Mouse (Mus musculus) C2C12 (cell line): ENCODE measurements at regions not wholly inside any gene's neighbourhood (a gene's known extent, or its start where the extent isn't known, plus 50 kb on each side); places are given as distances from the start of the nearest gene placed in this dataset.

Experiments
- H3K27me3 ChIP-seq: one replicate; pipeline ENCODE4 v1.6.1; 2011; ENCODE audit not compliant: control insufficient read depth, insufficient read depth, insufficient read length
- H3K36me3 ChIP-seq: one replicate; pipeline ENCODE4 v1.6.1; 2011; ENCODE audit not compliant: control insufficient read depth, insufficient read depth
- H3K4me3 ChIP-seq: one replicate; pipeline ENCODE4 v1.5.1; 2011; ENCODE audit warnings: mild to moderate bottlenecking, control low read depth; ENCODE audit not compliant: poor library complexity, insufficient read depth, severe bottlenecking
- H3K79me2 ChIP-seq: one replicate; pipeline ENCODE4 v1.6.1; 2011; ENCODE audit not compliant: control insufficient read depth, insufficient read depth
- H3K79me3 ChIP-seq: one replicate; pipeline ENCODE4 v1.6.1; 2011; ENCODE audit warnings: low read depth, control low read depth
- H3ac ChIP-seq: one replicate; pipeline ENCODE3; 2011; ENCODE audit warnings: low read depth; ENCODE audit not compliant: control insufficient read depth, insufficient read length
- CEBPB ChIP-seq: IDR thresholded peaks from one replicate; pipeline ENCODE4 v1.6.1; 2011; ENCODE audit warnings: low read depth, mild to moderate bottlenecking, control low read depth, moderate library complexity
- CTCF ChIP-seq: IDR thresholded peaks from one replicate; pipeline ENCODE4 v1.5.1; 2011; ENCODE audit not compliant: control insufficient read depth, insufficient read depth, insufficient read length
- FOSL1 ChIP-seq: IDR thresholded peaks from one replicate; pipeline ENCODE4 v1.8.0; 2011; ENCODE audit warnings: mild to moderate bottlenecking, low read length; ENCODE audit not compliant: poor library complexity, insufficient read depth, severe bottlenecking
- MAX ChIP-seq: IDR thresholded peaks from one replicate; pipeline ENCODE4 v1.6.1; 2011; ENCODE audit warnings: mild to moderate bottlenecking, control low read depth
- MYOD1 ChIP-seq: IDR thresholded peaks from one replicate; pipeline ENCODE4 v1.6.1; 2011; ENCODE audit warnings: low read depth; ENCODE audit not compliant: control insufficient read depth, insufficient read length
- MYOG ChIP-seq: IDR thresholded peaks from one replicate; pipeline ENCODE4 v1.6.1; 2011; ENCODE audit not compliant: control insufficient read depth, insufficient read length; ENCODE audit errors: extremely low read depth
- USF1 ChIP-seq: IDR thresholded peaks from one replicate; pipeline ENCODE4 v1.6.1; 2011; ENCODE audit warnings: low read depth, mild to moderate bottlenecking, control low read depth, moderate library complexity

GRCm38 (mm10) chr3:144319468-144320205, 114.6 kb upstream of the Lmo4 start:
- no peak overlapping the region for H3K4me3 ChIP-seq
- H3K79me3 ChIP-seq, result no peaks in the 10 kb centered on the region
- H3ac ChIP-seq, result no peak overlapping the region
- no peaks in the 10 kb centered on the region for H3K79me2 ChIP-seq
- no peaks in the 10 kb centered on the region for H3K36me3 ChIP-seq
- TF ChIP-seq FOSL1 (no peak), MYOG (no peak), CEBPB (no peak), MYOD1 (no peak), MAX (no peak), USF1 (no peak), CTCF (no peak)
- H3K27me3 ChIP-seq, result no peaks in the 10 kb centered on the region

- H3K79me3 ChIP-seq, result no peaks in the 10 kb centered on the region
- H3K27me3 ChIP-seq, result no peaks in the 10 kb centered on the region
- H3K36me3 ChIP-seq, result no peaks in the 10 kb centered on the region
- TF ChIP-seq CTCF (no peak), MAX (no peak), USF1 (no peak), MYOG (no peak), MYOD1 (no peak), FOSL1 (no peak), CEBPB (no peak)
- no peaks in the 10 kb centered on the region for H3K79me2 ChIP-seq
- H3K4me3 ChIP-seq, result no peak overlapping the region
- H3ac ChIP-seq, result no peak overlapping the region
Observed at GRCm38 (mm10) chr3:144318761-144319467, 113.9 kb upstream of the Lmo4 start.

GRCm38 (mm10) chr3:144310748-144311147, 105.7 kb upstream of the Lmo4 start:
- H3K4me3 ChIP-seq, result no peak overlapping the region
- no peaks in the 10 kb centered on the region for H3K27me3 ChIP-seq
- H3K79me2 ChIP-seq, result no peaks in the 10 kb centered on the region
- no peaks in the 10 kb centered on the region for H3K79me3 ChIP-seq
- no peak for TF ChIP-seq MYOG
- TF ChIP-seq FOSL1, result no peak
- no peak for TF ChIP-seq MYOD1
- TF ChIP-seq CEBPB, result no peak
- TF ChIP-seq USF1, result no peak
- no peak for TF ChIP-seq MAX
- TF ChIP-seq CTCF, result no peak
- H3K36me3 ChIP-seq, result no peaks in the 10 kb centered on the region
- no peak overlapping the region for H3ac ChIP-seq

- no peaks in the 10 kb centered on the region for H3K27me3 ChIP-seq
- TF ChIP-seq MYOD1 (no peak), CEBPB (no peak), MAX (no peak), FOSL1 (no peak), MYOG (no peak), CTCF (no peak)
- H3K79me2 ChIP-seq, result no peaks in the 10 kb centered on the region
- H3K36me3 ChIP-seq, result no peaks in the 10 kb centered on the region
- H3K79me3 ChIP-seq, result no peaks in the 10 kb centered on the region
- no peak overlapping the region for H3K4me3 ChIP-seq
- H3ac ChIP-seq, result no peak overlapping the region
Observed at GRCm38 (mm10) chr3:144308616-144309015, 103.6 kb upstream of the Lmo4 start.

GRCm38 (mm10) chr3:144307557-144307956, 102.5 kb upstream of the Lmo4 start:
- Histone ChIP-seq H3K79me2 (no peaks in the 10 kb centered on the region), H3K27me3 (no peaks in the 10 kb centered on the region), H3ac (no peak overlapping the region), H3K36me3 (no peaks in the 10 kb centered on the region), H3K79me3 (no peaks in the 10 kb centered on the region), H3K4me3 (no peak overlapping the region)
- TF ChIP-seq MYOG (no peak), USF1 (no peak), MAX (no peak), FOSL1 (no peak), CTCF (no peak), MYOD1 (no peak), CEBPB (no peak)
